Mouse (Mus musculus): ENCODE measurements around the gene Sypl.

Sypl gene

GRCm38 (mm10) chr12:32953596-32954215 is at the start of gene Sypl:
Gene Sypl, plus strand, starts transcription at chr12:32953891.
- peak; percentile 98 to 99 for DNase-seq

- DNase-seq, result no peak
Measured at GRCm38 (mm10) chr12:32909686-32910085, 44.0 kb upstream of the Sypl start.

DNA sequence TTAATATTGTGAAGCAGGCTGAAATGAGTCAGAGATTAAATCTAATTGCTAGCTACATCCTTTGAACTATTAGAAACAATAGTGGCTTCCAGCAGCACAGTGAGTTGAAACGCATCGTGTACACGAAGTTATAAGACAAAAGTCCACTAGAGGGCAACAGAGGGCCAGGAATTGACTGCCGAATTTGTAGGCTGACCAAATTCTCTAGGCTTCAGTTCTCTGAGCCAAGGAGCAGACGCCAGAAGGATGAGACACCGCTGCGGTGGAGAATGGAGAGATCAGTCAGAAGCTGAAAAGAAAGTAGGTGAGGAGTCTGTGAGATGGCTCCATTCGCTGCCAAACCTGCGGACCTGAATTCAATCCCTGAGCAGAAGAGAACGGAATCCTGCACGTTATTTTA is 43.6 kb upstream of the Sypl start:
- peak in 1 of 2 experiments; percentile 70 for DNase-seq

DNA sequence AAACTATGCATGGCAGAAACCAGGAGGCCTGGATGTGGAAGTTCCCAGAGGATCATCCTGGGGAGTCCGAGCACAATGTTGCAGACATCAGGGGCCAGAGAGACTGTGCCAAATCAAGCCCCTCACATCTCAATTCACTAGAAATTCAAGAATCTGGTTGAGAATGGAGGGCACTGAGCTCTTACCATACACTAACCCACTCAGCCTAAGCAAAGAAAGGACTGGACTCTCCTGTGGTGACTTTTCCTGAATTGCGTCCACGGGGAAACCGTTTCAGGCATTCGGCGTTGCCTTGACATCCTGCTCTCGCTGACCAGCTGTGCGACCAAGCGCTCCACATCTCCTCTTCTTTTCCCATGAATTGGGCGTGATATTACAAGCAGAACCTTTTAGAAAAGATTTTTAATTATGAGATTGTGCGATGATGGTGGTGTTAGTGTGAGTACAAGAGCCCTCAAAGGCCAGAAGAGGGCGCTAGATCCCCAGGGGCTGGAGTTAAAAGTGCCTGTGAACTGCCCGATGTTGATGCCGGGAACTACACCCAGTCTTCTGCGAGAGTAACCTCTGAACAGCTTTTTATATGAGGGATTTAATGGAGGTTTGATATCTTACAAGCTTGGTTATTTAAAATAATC is 43.0 kb upstream of the Sypl start:
- peak in 1 of 2 experiments; percentile 56 for DNase-seq

GRCm38 (mm10) chr12:32911569-32911968 is 42.1 kb upstream of the Sypl start:
- DNase-seq, result no peak

- DNase-seq, result no peak
Measured at GRCm38 (mm10) chr12:32912772-32913171, 40.9 kb upstream of the Sypl start.

- DNase-seq, result no peak
Measured at GRCm38 (mm10) chr12:32918683-32919082, 35.0 kb upstream of the Sypl start.

- DNase-seq, result no peak
Measured at GRCm38 (mm10) chr12:32919091-32919490, 34.6 kb upstream of the Sypl start.

GRCm38 (mm10) chr12:32919527-32919926 is 34.2 kb upstream of the Sypl start:
- no peak for DNase-seq

GRCm38 (mm10) chr12:32920185-32920788 is 33.4 kb upstream of the Sypl start:
- peak; percentile 68 to 84 for DNase-seq

DNA sequence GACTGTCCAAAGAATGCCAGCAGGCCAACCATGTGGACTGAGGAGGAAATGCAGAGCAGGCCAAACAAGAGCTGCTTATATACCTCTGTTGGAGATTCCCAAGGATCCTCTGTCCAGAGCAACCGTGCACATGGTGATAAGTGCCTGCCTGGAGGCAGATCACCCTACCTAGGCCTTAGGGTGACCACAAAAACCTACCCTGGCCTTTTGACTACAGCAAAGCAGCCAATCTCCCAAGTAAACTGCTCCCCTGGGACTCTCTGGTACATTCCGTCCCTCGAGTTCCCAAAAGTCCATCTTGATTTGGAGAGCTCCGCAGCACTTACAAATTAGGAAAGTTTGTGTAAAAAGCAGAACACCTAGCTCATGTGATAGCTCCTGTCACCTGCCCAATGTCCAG is 32.6 kb upstream of the Sypl start:
- no peak for DNase-seq

- no peak for DNase-seq
Measured at GRCm38 (mm10) chr12:32921532-32922131, 32.1 kb upstream of the Sypl start.

- no peak for DNase-seq
Measured at GRCm38 (mm10) chr12:32924245-32924644, 29.4 kb upstream of the Sypl start.

GRCm38 (mm10) chr12:32926331-32927172 is 27.1 kb upstream of the Sypl start:
- DNase-seq, result no peak

- no peak for DNase-seq
Measured at GRCm38 (mm10) chr12:32927231-32927835, 26.4 kb upstream of the Sypl start.

- DNase-seq, result no peak
Measured at GRCm38 (mm10) chr12:32928180-32928579, 25.5 kb upstream of the Sypl start.

GRCm38 (mm10) chr12:32929831-32930513 is 23.7 kb upstream of the Sypl start:
- no peak for DNase-seq

DNA sequence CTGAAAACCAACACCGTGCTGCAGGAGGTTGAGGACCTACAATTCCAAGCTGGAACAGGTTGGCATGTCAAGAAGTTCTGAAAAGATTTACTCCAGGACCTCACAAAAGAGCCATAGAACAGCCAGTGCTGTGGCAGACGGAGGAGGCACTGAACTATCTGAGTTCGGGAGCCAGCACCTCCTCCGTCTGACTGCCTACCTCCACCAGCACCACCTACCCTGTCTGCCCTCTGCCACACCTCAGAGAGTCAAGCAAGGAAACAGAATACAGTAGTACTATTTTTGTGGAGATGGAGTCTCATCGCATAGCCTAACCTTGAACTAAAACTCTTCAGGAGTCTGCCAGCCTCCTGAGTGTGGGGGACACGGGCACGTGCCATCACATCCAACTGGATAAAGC is 23.1 kb upstream of the Sypl start:
- no peak for DNase-seq

DNA sequence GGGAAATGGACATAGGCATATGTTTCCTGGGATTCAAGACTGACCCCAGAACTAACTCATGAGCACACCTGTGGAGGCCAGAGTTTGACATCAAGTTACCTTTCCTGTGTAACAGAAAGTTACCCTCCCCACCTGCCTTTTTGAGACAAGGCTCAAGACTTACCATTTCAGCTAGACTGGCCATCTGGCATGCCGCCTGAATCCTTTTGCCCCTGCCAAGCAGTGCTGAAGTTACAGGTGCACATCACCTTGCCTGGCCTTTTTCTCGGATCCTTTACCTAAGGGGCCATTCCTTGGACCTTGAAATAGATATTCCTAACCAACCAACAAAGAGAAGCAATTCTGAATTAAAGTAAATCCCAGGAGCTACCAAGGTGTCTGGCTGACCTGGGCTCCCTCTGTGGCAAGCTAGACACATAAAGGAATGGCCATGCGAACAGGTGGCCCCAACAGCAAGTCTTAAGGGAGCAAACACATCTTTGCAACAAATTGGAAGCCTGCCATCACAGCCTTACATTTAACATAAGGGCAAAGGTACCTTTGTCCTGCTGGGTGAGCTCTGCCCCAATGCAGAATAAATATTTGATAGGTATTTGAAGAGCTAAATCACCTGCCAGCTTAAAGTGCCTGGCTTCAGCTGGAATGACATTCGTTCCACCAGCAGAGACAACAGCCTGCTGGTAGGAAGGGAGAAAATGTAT is 17.3 kb upstream of the Sypl start:
- DNase-seq, result no peak

DNA sequence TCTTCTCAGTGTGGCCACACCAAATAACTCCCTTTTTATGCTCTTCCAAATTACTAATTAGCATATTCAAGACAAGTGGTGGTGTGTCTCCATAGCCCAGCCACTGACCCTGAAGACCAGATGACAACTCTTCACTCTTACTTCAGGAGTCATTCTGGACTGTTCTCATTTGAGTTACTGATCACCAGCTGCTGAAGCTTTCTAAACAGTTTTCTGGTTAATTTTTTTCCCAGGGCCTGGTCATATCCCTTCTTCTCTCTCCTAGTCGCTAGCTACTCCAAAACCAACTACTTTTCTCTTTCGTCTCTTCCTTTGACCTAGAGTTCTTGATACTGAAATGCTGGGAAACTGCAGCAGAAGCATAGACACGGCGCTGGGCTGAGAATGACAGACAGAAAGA is 12.6 kb upstream of the Sypl start:
- DNase-seq, result no peak

GRCm38 (mm10) chr12:32943347-32943746 is 10.3 kb upstream of the Sypl start:
- DNase-seq, result peak in 1 of 2 experiments; percentile 32

Measured in lung, postnatal 4 days (tissue).